Mouse (Mus musculus) fat pad, adult 2 months (tissue): ENCODE measurements around the gene Sprr2i.

Experiments
- DNase-seq: peaks from one replicate; pipeline ENCODE4 v3.0.0-alpha.2; 2011; ENCODE audit warnings: low read depth, low spot score; ENCODE audit errors: extremely low read depth

Gene Sprr2i

GRCm38 (mm10) chr3:92407691-92408090, at the start of gene Sprr2i:
Sprr2i (plus strand) TSS chr3:92407991.
- no peak for DNase-seq

GRCm38 (mm10) chr3:92361619-92362018, 46.2 kb upstream of the Sprr2i start:
- DNase-seq = no peak

GRCm38 (mm10) chr3:92364887-92365286, 42.9 kb upstream of the Sprr2i start, which contains the start of gene Sprr2f:
Sprr2f (plus strand) TSS chr3:92365187.
- DNase-seq = no peak

DNA sequence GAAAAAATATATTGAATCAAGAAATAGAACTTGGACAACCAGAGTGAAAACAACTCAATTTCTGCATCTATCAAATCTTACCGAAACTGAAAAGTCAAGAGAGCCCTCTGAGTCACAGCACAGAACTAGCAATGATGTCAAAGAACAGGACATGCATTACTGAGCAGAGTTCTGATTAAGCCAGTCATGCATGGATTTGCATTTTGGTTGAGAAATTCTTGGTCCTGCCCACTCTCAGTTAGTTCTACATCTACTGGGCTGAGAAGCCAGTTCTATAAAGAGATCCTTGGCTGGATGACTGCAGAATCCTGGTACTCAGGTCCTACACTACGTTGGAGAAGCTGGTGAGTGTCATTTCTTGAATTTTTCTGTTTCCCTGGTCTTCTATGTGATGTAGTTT, 34.2 kb upstream of the Sprr2i start:
- DNase-seq = no peak

DNA sequence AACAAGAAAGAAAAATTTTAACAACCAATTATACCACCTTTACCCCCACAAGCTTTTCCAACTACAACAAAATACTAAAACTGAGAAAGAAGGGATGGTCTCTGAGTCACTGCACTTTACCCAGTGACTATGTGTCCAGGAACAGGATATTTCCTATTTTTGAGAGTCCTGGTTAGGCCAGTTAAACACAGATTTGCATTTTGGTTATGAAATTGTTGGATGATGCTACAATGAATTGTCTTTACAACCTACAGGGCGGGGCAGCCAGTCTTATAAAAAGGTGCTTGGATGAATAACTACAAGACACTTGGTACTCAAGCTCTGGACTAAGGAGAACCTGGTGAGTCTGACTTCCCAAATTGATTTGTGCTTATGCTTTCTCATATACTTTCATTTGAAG, 22.4 kb upstream of the Sprr2i start, which contains the start of gene Sprr2h:
Gene Sprr2h, plus strand, starts transcription at position 301 of the 400 bp plus-strand sequence.
- DNase-seq = no peak

- DNase-seq = no peak
These were observed 13.5 kb upstream of the Sprr2i start for GRCm38 (mm10) chr3:92394301-92394700.

DNA sequence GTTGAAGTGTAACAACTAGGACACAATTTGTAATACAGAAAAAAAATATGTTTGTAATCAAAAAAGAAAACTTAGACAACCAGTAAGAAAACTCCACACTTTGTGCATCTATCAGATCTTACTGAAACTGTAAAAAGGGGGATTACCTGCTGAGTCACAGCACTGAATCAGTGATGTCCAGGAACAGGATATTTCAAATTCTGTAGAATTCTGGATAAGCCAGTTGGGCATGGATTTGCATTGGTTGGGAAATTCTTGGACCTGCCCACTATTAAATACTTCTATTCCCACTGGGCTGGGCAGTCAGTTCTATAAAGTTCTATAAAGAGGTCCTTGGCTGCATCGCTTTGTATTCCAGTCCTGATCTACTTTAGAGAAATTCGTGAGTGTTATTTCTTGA, 10.0 kb downstream of the Sprr2i start, which contains the start of gene Sprr2j-ps:
Gene Sprr2j-ps, plus strand, starts transcription at position 301 of the 400 bp plus-strand sequence.
- DNase-seq = no peak

DNA sequence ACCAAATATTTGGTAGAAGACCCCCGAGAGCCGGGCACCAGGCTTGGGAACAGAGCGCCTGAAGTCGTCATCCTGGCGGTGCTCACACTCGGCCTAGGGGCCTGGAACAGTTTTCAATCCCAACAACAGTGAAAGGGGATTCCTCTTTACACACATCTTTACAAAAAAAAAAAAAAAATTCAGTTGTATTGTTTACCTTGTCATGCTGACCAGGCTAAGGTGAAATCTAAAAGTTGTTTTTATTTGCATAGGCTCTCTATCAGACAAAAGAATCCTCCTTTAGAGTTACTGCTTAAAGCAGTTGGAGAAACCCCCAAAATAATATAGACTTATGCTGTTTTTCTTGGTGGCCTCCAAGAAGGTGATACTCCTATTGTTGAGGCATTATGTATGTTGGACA, 21.5 kb downstream of the Sprr2i start, which contains the start of gene Gm9774:
Gene Gm9774, minus strand, starts transcription at position 101 of the 400 bp plus-strand sequence.
- no peak for DNase-seq

DNA sequence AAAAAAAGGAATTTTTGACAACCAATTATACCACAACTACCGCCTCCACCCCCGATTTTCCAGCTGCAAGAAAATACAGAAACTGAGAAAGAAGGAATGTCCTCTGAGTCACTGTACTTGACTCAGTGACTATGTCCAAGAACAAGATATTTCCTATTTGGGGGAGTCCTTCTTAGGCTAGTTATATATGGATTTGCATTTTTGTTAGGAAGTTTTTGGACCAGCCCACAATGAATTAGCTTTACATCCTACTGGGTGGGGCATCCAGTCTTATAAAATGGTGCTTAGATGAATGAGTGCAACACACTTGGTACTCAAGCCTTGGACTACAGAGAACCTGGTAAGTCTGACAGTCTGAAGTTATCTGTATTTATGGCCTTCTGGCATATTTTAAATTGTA, 24.5 kb downstream of the Sprr2i start, which contains the start of gene Sprr2k:
Gene Sprr2k, plus strand, starts transcription at position 301 of the 400 bp plus-strand sequence.
- DNase-seq = no peak

DNA sequence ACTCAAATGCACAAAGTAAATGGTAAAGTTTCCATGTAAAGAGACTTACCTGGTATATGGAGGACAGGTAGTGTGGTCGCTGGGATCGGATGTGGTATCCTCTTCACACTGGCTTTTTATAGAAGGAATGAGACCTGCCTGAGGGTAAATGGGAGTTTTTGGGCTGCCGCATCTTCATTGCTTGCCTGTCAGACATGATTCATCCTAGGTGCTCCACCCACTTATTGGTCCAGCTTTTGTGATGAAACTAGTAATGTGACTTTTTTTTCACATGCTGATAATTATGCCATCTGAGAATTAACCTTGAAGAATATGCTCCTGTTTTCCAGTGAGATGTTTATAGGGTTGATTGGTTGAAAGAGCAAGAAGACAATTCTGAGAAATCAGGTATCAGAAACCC, 30.9 kb downstream of the Sprr2i start, which contains the start of gene Sprr1b:
Gene Sprr1b, minus strand, starts transcription at position 101 of the 400 bp plus-strand sequence.
- no peak for DNase-seq

DNA sequence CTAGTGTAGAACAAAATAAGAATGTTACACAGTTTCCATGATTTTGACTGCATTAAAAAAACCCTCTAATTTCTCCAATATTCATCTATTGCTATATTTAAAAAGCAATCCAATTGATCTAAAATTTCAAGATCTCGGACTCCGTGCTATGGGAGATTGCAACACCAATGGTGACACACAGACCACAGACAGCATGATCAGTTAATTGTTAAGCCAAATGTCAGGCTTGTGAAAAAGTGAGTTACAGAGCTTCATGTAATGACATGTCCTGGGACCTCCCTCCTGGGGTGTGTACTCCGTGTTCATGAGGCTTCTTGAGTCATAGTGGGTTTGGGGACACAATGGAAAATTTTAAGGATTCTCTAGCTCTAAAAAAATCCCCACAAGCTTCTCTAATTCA, 32.4 kb downstream of the Sprr2i start:
- no peak for DNase-seq

GRCm38 (mm10) chr3:92455151-92455550, 47.4 kb downstream of the Sprr2i start:
- no peak for DNase-seq

DNA sequence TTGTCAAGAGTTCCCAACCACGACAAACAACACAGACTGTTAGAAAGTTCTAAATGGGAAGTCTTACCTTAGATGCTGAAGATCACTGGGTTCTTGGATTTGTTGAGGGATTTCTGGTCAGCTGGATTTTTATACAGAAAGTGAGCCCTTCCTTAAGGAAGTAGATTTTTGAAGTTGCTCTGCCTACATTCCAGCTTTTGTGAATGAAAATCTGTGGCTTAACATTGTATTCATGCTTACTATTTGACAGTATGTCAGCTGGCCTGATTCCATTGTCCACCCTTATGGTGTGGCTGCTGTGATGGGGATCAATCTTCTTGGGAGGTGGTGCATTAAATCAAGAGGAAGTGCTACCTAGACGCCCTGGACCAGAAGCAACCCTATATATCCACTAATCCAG, 50.8 kb downstream of the Sprr2i start, which contains the start of gene Sprr3:
Gene Sprr3, minus strand, starts transcription at position 101 of the 400 bp plus-strand sequence.
- DNase-seq = no peak
